Mouse (Mus musculus) layer of hippocampus, adult 8-10 months (tissue): Measurements from ENCODE around the gene Crlf1. TPM values are rescaled to one million over a fixed set of nuclear protein-coding genes. Genes with fewer than 3 reads are reported as not detected.

Source experiments
- DNase-seq, 2 experiments: peaks; one replicate each; pipeline ENCODE4 v3.0.0; 2022; ENCODE audit warnings: low spot score in 2 of 2
- total RNA-seq, 4 experiments: library from RNA; stranded (reverse); gene quantifications; 2 replicates each; pipeline ENCODE4 v1.2.4; 2022

The Crlf1 gene
- 10 to 100 TPM; 20.4 to 31.5 (median 30.1) TPM for total RNA-seq

- no peak for DNase-seq
These were observed at the start of gene Crlf1 for GRCm38 (mm10) chr8:70492664-70493640. Crlf1 (plus strand) TSS chr8:70493158.

DNA sequence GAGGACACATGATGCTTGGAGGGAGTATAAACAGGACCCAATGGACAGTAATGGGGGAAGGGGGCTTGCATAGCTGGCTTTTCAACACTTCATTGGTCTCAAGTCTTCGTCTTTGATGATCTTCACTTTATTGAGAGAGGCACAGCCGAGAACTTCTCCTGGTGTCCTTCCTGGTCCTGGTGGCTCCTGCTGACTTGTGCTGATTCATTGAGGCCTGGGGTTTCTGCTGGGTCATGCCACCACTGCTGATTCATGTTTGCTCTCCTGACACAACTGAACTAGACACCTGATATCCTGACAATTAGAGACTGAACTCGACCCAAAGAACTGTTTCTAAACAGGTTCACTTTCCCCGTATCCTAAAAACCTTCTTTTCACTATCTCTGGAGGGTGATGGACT, 49.6 kb upstream of the Crlf1 start:
- no peak for DNase-seq

GRCm38 (mm10) chr8:70445988-70446387, 47.0 kb upstream of the Crlf1 start:
- no peak for DNase-seq

- peak in 1 of 2 experiments; percentile 59 for DNase-seq
These were observed 45.1 kb upstream of the Crlf1 start for GRCm38 (mm10) chr8:70447639-70448420.

DNA sequence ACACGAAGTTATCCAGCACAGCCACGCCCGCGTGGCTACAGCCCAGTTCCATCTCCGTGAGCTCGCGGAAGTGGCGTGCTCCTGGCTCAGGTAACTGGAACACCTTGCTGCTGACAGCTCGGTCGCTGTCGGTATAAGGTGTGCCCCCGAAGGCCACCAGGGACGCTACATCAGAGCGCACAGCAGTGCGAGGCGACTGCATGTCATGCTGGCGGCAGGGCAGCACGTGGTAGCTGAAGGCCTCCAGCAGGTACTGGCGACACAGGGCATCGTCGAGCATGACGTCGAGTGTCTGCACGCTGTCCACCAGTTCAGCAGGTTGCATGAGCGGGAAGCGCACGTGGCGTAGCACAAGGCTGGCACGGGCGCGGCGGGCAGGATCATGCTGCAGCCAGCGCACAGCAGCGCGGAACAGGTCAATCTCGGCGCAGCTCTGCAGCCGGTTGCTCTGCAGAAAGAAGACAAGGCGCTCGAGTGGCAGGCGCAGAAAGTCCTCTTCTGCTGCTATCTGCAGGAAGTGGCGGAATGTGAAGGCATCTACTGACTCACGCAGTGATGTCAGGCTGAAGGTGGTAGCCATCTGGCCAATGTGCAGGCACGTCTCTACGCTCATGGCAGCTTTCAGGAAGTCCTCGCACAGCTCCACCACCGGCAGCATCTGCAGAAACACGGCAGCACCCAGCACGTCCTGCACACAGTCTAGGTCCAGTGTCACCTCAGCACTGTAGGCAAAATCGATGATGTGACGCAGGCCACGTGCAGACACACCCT, 40.6 kb upstream of the Crlf1 start:
- DNase-seq: peak in 1 of 2 experiments; percentile 56

GRCm38 (mm10) chr8:70453852-70454251, 39.1 kb upstream of the Crlf1 start:
- no peak for DNase-seq

DNA sequence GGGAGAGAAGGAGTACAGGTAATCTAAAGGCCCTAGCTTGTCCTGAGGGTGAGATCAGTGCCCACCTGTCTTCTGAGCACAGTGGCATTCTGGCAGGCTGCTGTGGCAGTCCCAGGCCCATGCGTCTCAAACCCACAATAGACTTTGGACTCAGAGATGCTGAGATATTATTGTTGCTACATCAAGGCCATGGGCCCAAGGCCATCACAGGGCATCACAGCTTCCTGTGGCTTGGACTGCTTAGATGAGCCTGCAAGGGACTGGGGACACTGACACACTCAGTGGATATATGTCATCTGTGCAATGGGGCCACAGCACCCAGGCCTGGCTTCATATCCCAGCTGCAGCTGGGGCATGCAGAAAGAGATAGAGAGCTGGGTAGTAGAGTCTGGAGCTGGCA, 36.0 kb upstream of the Crlf1 start:
- DNase-seq: no peak

DNA sequence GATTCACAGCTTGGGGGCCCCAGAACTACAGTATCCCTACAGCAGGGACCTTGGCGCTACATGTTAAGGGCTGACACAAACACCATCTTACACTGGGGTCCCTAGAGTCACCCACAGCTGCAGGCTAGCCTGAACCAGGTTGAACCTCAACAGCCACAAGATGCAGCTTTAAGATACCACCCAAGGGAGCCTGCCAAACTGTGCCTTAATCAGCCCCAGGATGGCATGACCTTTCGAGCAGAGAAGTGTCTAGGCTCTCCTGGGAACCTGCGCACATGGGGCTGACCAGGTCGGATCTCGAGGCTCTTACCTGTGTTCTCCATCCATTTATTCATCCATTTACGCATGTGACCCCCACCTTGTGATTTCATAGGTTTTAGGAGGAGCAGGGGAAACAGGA, 35.1 kb upstream of the Crlf1 start:
- no peak for DNase-seq

GRCm38 (mm10) chr8:70458462-70458861, 34.5 kb upstream of the Crlf1 start:
- no peak for DNase-seq

DNA sequence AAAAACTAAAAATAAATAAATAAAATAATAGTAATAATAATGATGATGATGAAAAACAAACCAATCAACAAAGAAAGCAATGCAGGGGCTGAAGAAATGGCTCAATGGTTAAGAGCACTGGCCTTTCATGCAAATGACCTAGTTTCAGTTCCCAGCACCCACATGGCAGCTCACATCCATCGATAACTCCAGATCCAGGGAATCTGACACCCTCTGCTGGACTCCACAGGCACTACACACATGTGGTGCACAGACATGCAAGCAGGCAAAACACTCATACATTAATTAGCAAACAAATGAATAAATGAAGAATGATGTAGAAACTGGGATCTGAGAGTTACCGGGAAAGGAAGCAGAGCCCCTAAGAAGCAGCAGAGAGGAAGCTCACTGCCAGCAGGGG, 33.3 kb upstream of the Crlf1 start:
- no peak for DNase-seq

- no peak for DNase-seq
These were observed 32.8 kb upstream of the Crlf1 start for GRCm38 (mm10) chr8:70460199-70460598.

- DNase-seq: peak in 1 of 2 experiments; percentile 57
These were observed 32.4 kb upstream of the Crlf1 start for GRCm38 (mm10) chr8:70460606-70461005.

DNA sequence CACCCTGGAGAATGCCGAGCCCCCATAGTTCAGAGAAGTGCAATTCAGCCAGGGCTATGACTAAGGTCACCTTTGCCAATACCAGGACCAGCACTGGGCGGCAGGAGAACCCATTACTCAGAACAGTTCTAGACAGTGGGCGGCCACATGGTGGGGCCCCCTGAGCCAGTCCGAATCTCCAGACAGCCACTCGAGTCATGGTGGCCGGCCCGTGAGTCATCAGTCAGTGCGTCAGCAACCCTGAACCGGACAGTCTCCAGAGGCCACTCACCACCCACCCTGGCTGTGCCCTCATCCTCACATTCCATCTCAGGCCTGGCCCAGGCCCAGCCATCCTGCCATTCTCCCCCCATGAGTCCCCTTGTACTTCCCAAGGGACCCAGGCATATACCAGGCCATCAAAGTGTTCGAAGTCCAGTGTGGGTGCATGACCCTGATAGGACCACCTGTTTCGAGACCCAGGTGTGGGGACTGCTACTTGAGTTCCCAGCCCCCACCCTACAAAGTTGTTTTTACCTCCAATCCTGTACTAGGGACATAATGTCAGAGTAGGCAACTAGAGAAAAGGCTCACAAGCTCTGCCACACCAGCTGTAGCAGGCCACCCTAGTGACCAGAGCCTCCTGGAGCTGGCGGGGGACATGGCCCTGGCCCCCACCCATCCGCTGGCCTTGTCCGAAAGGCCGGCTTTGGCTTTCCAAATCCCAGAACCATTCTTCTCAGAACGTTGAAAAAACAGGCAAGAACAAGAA, 31.0 kb upstream of the Crlf1 start:
- no peak for DNase-seq

DNA sequence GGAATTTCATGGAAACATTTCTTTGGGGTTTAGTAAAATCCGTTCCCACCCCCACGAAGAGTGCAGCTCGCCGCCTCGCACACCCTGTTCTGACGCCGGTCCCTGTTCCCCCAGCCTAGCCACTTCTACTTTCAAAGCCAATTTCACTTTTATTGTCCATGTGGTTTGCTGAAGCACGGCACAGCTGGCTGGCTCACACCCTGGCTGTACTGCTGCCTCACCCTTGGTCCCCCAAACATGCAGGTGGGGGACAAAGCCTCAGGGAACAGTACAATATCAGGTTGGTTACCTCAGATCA, 30.5 kb upstream of the Crlf1 start:
- no peak for DNase-seq

- DNase-seq: peak; percentile 76 to 77
These were observed 29.7 kb upstream of the Crlf1 start for GRCm38 (mm10) chr8:70463306-70463705.

DNA sequence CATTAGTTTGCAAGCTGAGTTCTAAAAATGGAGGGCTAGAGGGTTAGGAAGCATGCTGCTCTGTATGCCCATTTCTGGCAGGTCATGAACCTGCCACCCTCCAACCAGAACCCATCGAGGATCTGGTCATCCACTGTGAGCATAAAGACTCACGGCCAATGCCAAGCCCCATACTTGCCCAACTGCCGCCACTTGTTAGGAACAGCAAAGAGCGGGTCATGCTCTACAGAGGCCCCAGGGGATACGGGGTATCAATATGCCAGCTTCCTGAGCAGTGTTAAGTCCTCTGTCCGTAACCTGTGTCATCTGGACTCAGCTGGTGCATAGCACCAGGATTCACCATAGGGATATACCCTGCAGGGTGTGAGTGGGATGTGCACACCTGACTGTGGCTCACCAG, 28.8 kb upstream of the Crlf1 start:
- no peak for DNase-seq

GRCm38 (mm10) chr8:70465701-70466100, 27.3 kb upstream of the Crlf1 start:
- DNase-seq: no peak

GRCm38 (mm10) chr8:70466305-70466704, 26.7 kb upstream of the Crlf1 start:
- DNase-seq: no peak

DNA sequence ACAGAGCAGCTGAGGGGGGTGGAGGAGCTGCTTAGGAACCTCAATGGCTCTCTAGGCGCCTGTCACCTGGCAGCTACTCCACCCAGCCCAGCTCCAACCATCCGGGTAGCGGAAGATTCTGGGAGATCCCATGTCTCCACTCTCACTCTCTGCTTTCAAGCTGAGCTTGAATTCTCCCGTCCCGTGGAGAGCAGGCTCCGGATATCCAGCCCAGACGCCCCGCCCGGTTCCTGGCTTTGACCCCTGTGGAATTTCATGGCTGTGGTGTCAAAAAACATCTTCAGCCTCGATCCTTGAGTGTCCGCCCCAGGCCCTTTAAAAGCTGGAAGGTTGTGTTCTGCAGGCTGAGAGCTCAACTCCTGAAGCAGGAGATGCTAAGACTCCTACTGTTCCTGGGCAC, 26.2 kb upstream of the Crlf1 start:
- no peak for DNase-seq

GRCm38 (mm10) chr8:70467229-70467725, 25.7 kb upstream of the Crlf1 start:
- DNase-seq: no peak

DNA sequence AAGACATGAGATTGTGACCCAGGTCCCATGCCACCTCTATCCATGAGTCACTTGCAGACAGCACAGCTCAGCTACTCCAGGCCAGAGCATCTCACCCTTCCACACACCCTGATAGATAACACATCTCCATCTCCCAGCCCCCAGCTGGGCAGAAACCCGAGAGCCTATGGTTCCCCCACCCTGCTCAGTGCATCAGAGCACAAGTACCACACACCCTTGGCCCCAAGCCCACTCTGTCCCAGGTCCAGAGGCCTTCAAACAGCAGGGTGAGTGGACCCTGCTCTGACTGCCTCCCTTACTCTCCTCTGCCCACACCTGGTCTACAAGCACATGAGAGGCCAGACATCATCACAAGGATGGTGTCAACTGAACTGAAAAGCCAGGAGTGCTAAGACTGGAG, 25.1 kb upstream of the Crlf1 start:
- DNase-seq: no peak
